Mouse (Mus musculus) frontal cortex, postnatal 25 days (tissue): ENCODE data around the gene Dcaf4.
A peak's percentile ranks its signal among the peaks of the same experiment; 100 is the strongest.

ENCODE experiments used
- DNase-seq, 2 experiments: peaks; one replicate each; pipeline ENCODE4 v3.0.0; 2022; ENCODE audit warnings: low spot score in 2 of 2

Gene Dcaf4

DNA sequence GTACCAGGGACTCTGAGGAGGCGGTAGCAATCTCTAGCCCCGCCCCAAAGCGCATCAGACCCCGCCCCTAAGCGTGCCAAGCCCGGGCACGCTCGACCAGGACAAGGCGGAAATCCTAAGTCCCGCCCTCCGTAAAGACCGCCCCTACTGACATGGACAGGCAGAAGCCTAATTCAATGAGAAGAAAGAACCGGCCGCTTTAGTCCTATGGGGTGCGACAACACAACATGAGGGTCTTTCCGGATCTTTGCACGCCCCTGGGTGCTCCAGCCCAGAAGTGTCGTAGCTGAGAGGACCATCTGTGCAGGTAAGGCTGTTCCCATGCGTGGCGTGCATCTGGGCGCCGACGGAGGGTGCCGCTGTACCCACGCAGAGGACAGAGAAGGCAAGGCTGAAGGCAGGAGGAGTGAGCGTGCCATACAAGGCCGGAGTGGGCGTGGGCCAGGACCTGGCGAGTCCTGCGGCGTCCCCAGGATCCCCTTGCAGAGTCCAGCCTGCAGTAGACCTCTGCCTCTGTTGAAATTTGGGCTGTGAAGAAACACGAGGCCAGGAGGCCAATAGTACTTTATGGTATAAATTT, at the start of gene Dcaf4:
Gene Dcaf4, plus strand, starts transcription at position 156 of the 580 bp plus-strand sequence.
- peak; percentile 91 to 92 for DNase-seq

DNA sequence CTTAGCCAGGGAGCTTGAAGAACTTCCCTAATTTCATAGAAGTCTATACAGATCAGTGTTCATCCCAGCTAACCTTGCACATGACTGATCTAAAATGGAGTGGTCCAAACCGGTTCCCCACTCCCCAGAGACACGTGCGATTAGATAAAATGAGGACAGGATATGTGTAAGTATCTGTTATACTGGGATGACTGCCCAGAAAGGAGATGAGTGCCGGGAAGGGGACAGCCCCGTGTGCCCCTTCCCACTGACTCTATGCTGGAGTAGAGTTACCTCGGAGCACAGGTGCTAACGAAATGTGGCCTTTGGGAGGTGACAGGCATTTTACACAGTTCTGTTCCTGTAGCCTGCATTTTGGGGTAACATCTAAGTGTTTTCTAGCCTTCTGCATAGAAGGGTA, 48.5 kb upstream of the Dcaf4 start:
- DNase-seq: no peak

DNA sequence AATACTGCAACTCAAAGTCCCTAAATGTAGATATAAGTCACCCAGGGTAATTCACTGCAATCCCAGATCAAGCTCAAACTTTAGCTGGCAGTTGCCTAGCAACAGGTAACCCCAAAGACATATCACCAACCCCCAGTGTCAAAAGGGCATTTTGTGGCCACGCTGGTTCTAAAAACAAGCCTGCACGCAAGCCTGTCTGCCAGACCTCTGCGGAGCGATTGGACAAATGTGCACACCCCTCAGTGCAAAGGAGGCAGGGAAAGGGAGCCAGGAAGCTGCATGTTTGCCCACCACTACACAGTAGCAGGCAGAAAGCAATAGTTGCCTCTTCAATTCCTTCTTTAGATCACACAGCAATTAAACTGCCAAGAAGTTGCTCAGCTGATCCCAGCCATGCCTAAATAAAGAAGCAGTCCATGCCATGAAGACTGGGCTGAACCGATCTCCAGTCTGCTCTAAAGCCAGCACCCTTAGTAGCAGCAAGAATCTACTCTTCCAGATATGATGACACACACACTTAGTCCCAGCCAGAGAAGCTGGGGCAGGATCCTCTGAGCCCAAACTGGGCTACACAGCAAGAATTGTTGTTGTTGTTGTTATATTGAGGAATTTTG, 46.2 kb upstream of the Dcaf4 start:
- DNase-seq: no peak

DNA sequence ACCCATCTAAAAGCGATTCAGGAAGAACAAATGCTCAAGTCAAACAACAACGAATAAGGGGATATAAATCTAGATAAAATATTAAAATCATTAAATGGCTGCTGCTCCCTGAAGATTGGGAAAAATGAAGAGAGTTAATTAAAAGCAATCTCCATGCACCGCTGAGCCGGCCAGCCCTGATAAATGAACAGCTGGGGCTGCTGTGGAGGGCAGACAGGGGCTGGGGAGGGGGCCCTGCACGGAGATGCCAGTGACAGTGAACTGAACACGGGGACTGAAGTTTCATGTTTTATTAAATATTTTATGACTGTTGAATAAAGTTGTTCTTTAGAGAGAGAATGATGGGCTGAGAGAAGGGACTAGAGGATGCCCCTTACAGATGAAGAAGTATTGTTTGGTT, 44.8 kb upstream of the Dcaf4 start:
- no peak for DNase-seq

DNA sequence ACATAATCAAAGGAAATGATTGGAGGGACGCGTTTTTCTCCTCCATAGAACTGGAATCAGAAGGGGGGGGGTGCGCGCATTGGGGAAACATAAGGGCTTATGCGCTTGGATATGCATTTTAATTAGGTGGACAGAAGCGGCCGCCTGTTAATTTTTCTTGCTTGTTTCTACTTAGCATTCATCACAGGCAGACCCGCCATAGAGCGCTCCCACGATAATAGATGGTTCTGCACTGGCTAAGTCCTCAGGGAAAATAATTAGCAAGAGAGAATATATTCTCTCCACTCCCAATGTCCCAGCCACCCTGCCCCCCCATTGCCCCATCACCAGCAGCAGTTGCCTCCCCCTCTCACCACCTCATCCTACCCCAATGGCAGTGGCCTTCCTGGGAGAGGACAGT, 44.0 kb upstream of the Dcaf4 start:
- DNase-seq: no peak

DNA sequence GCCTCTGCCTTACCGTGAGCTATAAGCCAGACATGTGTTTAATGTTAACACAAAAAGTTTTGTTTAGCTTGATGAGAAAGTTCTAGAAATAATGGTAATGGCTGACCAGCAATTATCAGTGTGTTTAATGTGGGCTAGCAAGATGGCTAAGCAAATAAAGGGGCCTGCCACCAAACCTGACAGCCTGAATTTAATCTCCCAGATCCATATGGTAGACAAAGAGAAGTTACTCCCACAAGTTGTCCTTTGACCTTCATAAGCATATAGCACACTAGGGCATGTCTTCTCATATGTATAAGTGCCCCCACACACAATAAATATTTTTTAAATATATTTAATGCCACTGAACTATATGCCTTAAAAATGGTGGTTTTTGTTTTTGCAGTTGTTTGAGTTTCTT, 41.1 kb upstream of the Dcaf4 start:
- no peak for DNase-seq

DNA sequence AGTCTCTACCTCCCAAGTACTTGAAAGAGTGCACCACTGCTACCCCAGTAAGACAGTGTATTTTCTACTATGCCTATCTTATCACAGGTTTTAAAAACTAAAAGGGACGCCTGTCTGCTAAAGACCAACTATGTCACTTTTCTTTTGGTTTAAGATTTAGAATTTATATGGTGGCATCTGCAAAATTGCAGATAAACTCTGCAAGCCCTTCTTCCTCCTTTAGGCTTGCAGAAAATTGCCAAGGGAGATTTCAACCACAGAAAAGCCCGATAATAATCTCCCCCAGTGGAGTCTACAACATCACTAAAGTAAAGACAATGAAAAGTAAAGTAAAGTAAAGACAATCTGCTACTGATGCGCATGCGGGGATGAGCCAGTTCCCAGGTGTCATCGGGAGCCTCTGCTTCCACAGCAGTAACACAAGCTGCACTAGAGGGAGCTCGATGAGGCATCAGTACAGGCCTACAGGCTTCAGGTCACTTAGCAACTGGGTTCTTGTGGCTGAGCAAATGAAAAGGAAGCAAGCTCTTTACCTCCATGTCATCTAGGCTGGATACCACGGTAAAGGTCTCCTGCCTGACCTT, 40.4 kb upstream of the Dcaf4 start:
- DNase-seq: no peak

DNA sequence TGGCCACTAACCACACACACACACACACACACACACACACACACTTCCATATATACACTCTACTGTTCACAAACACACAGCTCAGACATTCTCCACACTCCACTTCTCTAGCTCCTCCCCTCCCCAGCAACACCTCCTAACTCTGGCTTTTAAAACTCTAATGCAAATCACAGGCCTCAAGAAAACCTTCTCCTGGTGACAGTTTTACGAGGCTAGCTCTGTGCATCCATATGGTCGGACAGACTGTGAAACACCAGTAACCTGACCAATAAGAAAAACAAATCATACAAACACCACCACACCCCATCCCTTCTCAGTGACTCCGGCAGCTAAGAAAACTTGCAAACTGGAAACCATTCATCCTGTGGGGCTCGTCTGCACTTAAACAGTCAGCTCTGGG, 38.8 kb upstream of the Dcaf4 start:
- DNase-seq: no peak

DNA sequence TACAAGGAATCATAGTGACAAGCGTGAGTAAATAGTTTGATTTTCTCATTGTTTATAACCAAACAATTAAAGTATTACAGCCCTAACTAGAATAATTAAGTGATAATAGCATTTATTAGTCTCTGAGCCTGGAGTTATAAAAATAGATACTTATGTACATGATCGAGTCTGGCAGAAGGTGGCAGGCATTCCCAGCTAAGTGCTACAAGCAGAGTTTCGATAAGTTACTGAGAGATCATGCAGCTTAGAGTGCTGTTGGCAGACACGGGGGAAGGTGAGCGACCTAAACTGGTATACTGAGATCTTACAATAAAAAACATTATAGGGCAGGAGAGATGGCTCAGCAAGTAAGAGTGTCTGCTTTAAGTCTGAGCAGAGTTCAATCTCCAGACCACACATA, 36.6 kb upstream of the Dcaf4 start:
- DNase-seq: no peak

DNA sequence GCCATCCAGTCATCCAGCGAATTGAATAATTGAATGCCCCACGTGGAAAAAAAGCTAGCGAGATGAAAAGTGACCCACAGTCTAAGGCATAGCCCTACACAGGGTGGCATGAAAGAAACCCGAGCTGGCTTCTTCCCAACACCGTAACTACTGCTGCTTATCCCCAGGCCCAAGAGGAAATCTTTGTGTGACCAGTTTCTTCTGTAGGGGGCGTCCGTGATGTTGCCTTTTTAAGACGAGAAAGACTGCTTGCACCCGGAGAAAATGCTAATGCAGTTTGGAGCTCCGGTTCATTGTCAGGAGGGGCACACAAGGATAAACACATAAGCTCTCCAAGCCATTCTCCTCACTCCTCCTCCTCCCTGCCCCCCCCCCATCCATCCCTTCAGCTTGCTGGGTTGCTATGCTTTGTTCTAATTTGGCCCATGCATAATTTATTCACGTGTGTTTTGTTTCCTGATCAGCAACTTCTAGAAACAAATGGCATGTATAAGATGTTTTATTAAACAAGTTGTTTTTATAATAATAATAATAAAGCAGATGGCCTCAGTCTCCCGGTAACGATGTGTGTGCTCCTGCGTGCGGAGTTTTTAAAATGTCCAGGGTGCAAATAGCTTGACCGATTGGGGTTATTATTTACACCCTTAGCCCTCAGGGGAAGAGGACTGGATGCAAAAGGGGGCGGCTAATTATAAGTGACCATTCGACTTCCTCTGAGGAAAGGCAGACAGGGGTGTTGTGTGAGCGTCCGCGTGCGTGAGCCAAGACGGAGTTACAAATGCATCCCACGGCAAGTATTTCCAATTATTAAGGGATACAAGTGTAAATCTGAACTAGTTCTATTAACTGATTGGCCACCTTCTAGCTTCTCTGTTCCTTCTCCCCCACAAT, 35.2 kb upstream of the Dcaf4 start:
- DNase-seq: no peak

DNA sequence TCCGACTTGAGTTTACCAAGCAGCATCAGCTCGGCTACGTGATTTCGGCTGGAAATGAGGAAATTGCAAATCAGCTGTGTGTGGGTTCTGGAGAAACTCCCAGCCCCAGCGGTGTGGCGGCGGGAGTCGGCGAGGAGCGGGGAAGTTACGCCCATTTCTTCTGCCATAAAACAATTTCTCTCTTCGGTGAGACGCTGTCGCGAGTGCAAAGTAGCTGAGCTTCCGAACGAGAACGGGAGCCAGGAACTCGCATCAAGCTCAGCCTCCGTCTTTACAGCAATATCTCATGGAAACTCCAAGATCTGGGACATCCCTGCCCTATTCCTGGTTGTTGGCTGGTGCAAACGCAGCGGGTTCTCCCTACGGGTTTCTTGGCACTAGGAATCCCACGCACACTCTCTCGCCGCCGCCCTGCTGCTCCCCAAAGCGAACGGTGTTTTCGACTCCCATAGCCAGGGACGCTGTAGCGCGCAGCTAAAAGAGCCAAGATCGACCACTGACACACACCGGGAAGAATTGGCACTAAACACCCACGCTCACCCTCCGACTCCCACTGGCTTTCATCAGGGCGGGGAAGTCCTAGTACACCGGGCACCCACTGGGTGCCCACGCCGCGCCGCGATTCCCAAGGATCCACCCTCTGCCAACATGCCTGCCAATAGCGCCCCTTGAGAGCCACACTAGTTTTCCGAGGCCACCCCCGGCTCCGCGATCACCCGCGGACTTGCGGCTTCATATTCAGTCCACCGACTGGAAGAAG, 34.2 kb upstream of the Dcaf4 start:
- DNase-seq: peak; percentile 37 to 49

DNA sequence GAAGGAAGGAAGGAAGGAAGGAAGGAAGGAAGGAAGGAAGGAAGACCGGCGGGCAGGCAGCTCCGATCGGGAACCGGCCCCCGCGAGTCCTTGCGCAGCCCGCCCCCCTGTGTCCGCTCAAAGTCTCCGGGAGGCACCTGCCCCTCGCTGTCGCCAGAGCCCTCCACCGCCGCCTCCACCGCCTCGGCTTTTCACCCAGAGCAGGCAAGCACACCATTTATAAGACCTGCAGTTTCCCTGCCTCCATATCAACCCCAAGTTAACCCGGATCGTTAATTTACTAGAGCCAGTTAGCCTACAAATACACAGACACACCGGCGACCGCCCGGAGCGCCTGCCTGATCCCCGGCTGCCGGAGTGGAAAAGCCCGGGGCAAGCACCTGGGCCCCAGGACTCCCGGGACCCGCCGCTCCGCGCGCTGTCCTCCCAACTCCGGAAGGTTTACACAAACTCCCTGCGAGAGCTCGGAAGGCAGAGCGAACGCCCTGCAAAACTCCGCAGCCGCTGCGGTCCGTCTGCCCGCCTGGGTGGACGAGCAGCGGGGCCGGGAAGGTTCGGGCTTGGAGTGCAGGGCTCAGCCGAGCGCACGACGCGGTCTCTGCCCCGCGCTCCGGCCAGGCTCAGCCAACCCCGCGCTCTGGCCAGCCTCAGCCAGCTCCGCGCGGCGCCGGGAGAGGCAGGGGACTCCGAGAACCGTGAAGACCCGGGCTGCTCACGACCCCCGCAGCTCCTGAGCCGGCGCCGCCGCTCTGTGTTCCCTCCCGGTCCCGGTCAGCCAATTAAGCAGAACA, 33.4 kb upstream of the Dcaf4 start:
- DNase-seq: peak; percentile 11 to 15

DNA sequence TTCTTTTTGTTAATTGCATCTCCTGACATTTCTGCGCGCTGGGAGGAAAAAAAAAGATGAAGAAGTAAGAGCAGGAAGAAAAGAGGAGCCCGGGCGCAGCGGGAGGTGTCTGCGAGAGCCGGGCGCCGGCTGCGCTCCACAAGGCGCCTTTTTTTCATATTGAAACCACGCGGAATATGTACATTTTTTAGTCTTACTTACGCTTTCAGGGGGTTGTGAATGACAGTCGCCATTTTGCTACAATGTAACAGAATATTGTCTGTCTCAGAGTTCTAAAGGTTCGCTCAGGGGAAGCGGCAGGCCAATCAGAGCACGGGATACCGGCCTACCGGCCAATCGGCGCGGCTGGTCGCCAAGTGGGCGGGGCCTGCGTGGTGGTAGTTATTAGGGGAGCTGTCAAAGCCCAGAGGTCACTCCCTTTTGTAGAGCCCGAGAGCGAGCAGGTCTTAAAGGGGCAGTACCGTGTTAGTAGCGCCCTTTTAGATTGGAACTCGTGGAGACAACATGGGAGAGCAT, 32.7 kb upstream of the Dcaf4 start, which contains the start of gene Dpf3:
Gene Dpf3, minus strand, starts transcription at position 241 of the 516 bp plus-strand sequence.
- DNase-seq: peak; percentile 89 to 93

DNA sequence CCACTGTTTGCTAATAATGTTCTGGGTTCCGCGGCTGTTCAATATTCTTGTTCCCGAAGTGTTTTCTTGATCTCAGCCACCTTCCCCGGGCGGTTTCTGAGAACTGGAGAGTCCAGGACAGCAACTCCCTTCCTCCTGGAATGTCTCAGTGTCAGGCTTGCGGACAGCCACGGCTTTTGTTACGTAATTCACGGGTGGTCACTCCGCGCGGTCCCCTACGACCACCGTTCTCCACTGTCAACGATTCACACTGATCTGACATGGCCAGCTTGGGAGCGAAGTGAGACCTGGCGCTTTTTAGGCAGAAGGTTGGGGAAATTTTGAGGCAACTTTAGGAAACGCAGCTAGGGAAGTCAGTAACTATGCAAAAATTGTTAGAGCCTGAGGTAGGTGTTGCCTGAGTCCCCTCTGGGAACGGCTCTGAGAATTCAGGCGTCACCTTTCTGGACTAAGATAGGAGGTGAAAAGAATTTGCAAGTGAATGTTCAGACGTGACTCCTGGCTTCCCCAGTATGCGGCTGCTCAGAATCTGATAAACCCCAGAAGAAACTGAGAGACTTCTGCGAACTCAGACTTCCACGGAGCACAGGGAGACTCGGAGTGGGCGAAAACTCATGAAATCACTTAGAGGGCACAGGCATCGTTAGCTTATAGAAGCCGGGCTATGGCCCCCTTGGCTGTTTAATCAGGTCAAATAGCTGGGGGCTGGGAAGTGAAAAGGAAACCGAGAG, 31.9 kb upstream of the Dcaf4 start:
- no peak for DNase-seq

DNA sequence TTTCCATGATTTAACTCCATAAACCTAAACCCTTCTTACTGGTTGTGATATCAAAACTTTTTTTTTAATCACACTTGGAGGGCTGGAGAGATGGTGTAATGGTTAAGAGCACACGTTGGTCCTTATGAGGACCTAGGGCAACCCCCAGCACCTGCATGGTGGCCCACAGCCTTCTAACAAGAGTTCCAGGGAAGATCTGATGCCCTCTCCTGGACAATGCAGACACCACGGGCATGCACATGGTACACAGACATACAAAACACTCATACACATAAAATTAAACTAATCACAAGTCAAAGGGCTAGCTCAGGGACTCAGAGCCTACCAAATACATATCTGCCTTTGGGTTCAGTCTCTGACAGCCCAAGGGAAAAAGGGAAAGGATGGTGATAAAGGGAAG, 30.5 kb upstream of the Dcaf4 start:
- no peak for DNase-seq

DNA sequence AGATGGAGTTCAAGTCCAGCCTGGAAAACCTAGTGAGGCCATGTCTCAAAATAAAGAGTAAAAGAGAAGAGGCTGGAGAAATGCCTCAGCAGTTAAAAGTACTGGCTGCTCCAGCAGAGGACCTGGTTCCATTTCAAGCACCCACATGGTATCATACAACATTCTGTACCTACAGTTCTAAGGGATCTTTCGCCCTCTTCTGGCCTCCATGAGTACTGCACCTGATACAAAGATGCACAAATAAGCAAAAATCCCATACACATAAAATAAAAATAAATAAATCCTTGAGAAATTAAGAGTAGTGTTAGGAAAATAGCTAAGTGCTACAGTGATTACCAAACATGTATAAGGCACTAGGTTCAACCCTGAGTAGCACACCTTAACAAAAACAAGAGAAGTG, 28.7 kb upstream of the Dcaf4 start:
- no peak for DNase-seq

DNA sequence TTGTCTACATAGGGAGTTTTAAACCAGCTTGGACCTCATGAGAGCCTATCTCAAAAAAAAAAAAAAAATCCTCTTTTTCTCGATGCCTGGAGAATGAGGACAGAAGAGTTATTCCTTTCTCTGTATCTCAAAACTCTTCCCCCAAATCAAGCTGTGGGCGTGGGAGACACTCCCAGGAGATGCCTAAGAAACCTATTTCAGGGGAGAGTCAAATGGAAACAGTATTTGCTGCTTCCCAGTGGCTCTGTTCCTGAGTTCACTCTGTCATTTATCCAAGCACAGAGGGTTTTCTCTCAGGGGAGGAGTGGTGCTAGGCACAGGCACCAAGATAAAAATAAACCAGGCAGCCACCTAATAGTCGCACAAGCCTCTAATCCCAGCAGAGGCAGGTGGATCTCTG, 27.5 kb upstream of the Dcaf4 start:
- DNase-seq: no peak

DNA sequence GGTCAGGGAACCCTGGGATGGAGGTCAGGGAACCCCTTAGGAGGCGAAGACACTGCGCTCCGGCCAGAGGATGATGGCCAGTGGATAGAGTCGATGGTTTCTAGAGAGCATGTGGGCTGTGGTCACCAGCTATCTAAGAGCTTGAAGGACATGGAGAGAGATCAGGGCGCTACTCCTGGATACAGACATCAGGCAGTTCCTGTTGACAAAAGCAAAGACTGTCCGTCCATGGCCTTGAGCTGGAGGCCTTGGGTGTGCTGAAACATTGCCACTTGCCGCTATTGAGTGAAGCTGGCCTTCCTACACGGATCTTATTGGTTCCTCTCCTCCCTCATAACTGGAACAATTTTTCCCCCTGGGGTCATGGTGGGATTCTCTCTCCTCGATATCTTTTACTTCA, 26.1 kb upstream of the Dcaf4 start:
- no peak for DNase-seq

DNA sequence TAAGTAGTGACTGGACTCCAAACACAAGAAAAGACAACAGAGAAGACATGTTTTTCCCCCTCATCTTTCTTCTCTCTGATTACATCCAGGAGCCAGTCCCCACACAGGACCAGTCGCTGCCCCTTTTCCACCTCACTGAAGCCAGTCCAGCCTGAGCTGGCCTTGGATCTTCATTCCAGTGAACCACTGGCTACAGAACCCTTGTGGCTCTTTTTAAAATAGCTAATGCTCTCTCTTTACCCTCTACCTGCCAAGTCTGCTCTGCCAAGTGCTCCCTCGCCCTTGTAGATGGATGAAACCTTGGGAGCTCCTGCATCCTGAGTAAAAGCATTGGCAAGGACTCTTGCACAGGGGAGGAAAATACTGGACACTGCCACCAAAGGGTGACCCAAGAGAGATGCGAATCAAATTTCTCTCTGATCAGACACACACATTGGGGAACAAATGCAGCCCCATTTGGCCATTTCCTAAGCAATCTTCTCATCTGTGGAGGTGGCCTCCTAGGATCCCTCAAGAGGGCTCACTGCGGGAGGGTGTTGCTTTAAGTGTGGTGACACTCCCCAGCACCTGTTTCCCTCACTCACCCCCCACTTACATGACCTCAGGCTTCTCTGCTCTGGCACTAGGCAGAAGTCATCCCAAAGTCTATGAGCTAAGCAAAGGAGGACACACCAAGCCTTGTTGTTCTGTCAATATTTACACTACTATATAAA, 24.9 kb upstream of the Dcaf4 start:
- no peak for DNase-seq

DNA sequence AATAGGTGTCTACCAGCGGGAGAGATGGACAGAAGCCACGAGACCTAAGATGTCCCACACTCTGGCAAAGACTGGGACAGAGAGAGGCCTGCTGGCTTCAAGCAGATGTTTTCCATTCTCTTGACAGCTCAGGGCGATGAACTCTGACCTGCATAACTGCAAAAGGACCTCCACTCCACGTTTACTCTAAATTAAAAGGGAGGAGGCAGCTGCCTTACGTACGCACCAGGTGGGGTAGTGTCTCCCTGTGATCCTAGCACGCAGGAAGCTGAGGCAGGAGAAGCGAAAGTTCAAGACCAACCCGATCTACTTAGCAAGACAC, 24.3 kb upstream of the Dcaf4 start:
- DNase-seq: no peak
